Mouse (Mus musculus): ENCODE results near the gene Vmn2r49. TPM values are rescaled to one million over a fixed set of nuclear protein-coding genes. Genes with fewer than 3 reads are reported as not detected.
"Not testable (repeated sequence)": the region's sequence is repeated elsewhere in the genome, so short reads cannot be mapped to it uniquely, and the experiment has no call there.

Vmn2r49 gene
- polyA plus RNA-seq (2014; fragmentation: Nextera tagmentation; extraction: Ambion mirVana), result not detected in 2 replicates

GRCm38 (mm10) chr7:9992157-9992556 lies at the start of gene Vmn2r49:
Gene Vmn2r49 (minus strand): TSS chr7:9992257.
- H3K36me3 ChIP-seq (ENCODE audit: insufficient read depth); H3K9me3 ChIP-seq (ENCODE audit: low read depth, low read length); ATAC-seq (ENCODE audit: insufficient read depth); H3K9ac ChIP-seq; H3K27me3 ChIP-seq (ENCODE audit: insufficient read depth, low read length); H3K4me1 ChIP-seq (ENCODE audit: insufficient read depth); H3K27ac ChIP-seq (ENCODE audit: low read depth); H3K4me2 ChIP-seq; DNase-seq; H3K4me3 ChIP-seq (ENCODE audit: low read depth, low read length): not testable (repeated sequence)
- no CpG with 5 or more reads among the region's 2 CpGs for WGBS

- 75% methylated on average over 2 of the region's 2 CpGs for WGBS
- not testable (repeated sequence) for H3K4me3 ChIP-seq (ENCODE audit: low read depth, low read length); H3K27me3 ChIP-seq (ENCODE audit: insufficient read depth, low read length); H3K9me3 ChIP-seq (ENCODE audit: low read depth, low read length); H3K36me3 ChIP-seq (ENCODE audit: insufficient read depth); ATAC-seq (ENCODE audit: insufficient read depth); H3K4me1 ChIP-seq (ENCODE audit: insufficient read depth); H3K4me2 ChIP-seq; H3K27ac ChIP-seq (ENCODE audit: low read depth); H3K9ac ChIP-seq; DNase-seq
Measured at GRCm38 (mm10) chr7:9953485-9953884, 38.6 kb downstream of the Vmn2r49 start, which contains the start of gene Vmn2r48. Gene Vmn2r48 (minus strand): TSS chr7:9953585.

Other genes with a start within 250 kb of the Vmn2r49 start
- gene Vmn2r46, start 221.7 kb downstream of the Vmn2r49 start, polyA plus RNA-seq (2014; fragmentation: Nextera tagmentation; extraction: Ambion mirVana), result not detected in 2 replicates
- gene Vmn2r47, start 150.9 kb downstream of the Vmn2r49 start, polyA plus RNA-seq (2014; fragmentation: Nextera tagmentation; extraction: Ambion mirVana), result not detected in 2 replicates
- gene Vmn2r48, start 38.7 kb downstream of the Vmn2r49 start, polyA plus RNA-seq (2014; fragmentation: Nextera tagmentation; extraction: Ambion mirVana), result not detected in 2 replicates
- not detected in 2 replicates for gene Vmn2r50, start 61.0 kb upstream of the Vmn2r49 start, polyA plus RNA-seq (2014; fragmentation: Nextera tagmentation; extraction: Ambion mirVana)
- gene Vmn2r51, start 113.5 kb upstream of the Vmn2r49 start, polyA plus RNA-seq (2014; fragmentation: Nextera tagmentation; extraction: Ambion mirVana), result not detected in 2 replicates
- gene Vmn2r52, start 184.3 kb upstream of the Vmn2r49 start, polyA plus RNA-seq (2014; fragmentation: Nextera tagmentation; extraction: Ambion mirVana), result not detected in 2 replicates

Data from lung, embryonic 14.5 days (tissue).